Mouse (Mus musculus) myocyte (in vitro differentiated cells): ENCODE data around the gene Olfr1288.

Experiments
- CEBPB ChIP-seq: IDR thresholded peaks from 2 replicates; pipeline ENCODE4 v1.6.1; 2011; ENCODE audit warnings: mild to moderate bottlenecking, moderate library complexity; ENCODE audit not compliant: poor library complexity, insufficient read depth, severe bottlenecking
- E2F4 ChIP-seq: IDR thresholded peaks from one replicate; pipeline ENCODE4 v1.6.1; 2011; ENCODE audit warnings: mild to moderate bottlenecking, control low read depth, moderate library complexity; ENCODE audit not compliant: insufficient read depth
- MAX ChIP-seq: IDR thresholded peaks from one replicate; pipeline ENCODE4 v1.6.1; 2011; ENCODE audit warnings: low read depth, mild to moderate bottlenecking, control low read depth
- MYOD1 ChIP-seq, 3 experiments: IDR thresholded peaks; one replicate each; pipeline ENCODE4 v1.6.1; 2011; ENCODE audit warnings: control low read depth in 2 of 3, low read depth in 2 of 3, mild to moderate bottlenecking in 2 of 3, moderate library complexity in 1 of 3; ENCODE audit not compliant: insufficient read length in 2 of 3, control insufficient read depth in 1 of 3
- MYOG ChIP-seq, 3 experiments: IDR thresholded peaks; one replicate each; pipeline ENCODE4 v1.6.1; 2011; ENCODE audit warnings: control low read depth in 2 of 3, low read depth in 2 of 3, mild to moderate bottlenecking in 2 of 3; ENCODE audit not compliant: insufficient read length in 2 of 3, control insufficient read depth in 1 of 3, insufficient read depth in 1 of 3
- POLR2A ChIP-seq: IDR thresholded peaks from one replicate; pipeline ENCODE4 v1.6.1; 2011; ENCODE audit warnings: low read depth, mild to moderate bottlenecking, control low read depth, moderate library complexity; ENCODE audit not compliant: insufficient read length
- POLR2AphosphoS2 ChIP-seq: IDR thresholded peaks from one replicate; pipeline ENCODE4 v1.6.1; 2011; ENCODE audit warnings: low read depth, control low read depth; ENCODE audit not compliant: insufficient read length
- REST ChIP-seq: IDR thresholded peaks from one replicate; pipeline ENCODE4 v1.6.1; 2011; ENCODE audit warnings: mild to moderate bottlenecking, control low read depth, moderate library complexity; ENCODE audit not compliant: insufficient read depth, insufficient read length
- SRF ChIP-seq: IDR thresholded peaks from one replicate; pipeline ENCODE4 v1.6.1; 2011; ENCODE audit warnings: low read depth; ENCODE audit not compliant: control insufficient read depth, insufficient read length
- TCF12 ChIP-seq: IDR thresholded peaks from one replicate; pipeline ENCODE4 v1.6.1; 2011; ENCODE audit warnings: mild to moderate bottlenecking, control low read depth; ENCODE audit not compliant: poor library complexity, insufficient read depth, severe bottlenecking
- TCF3 ChIP-seq: IDR thresholded peaks from one replicate; pipeline ENCODE4 v1.6.1; 2011; ENCODE audit warnings: low read depth, control low read depth; ENCODE audit not compliant: insufficient read length
- USF1 ChIP-seq: IDR thresholded peaks from one replicate; pipeline ENCODE4 v1.6.1; 2011; ENCODE audit warnings: low read depth, mild to moderate bottlenecking, control low read depth, moderate library complexity

GRCm38 (mm10) chr2:111524903-111525302 lies 51.0 kb downstream of the Olfr1288 start, which contains the start of gene Olfr1293-ps:
- TF ChIP-seq POLR2A (no peak), MYOG (IDR thresholded peaks at IDR 0.05; ENCODE audit: control insufficient read depth in 1 of 3, insufficient read depth in 1 of 3, insufficient read length in 2 of 3, low read depth in 2 of 3) (no peak), CEBPB (no peak), MYOD1 (IDR thresholded peaks at IDR 0.05; ENCODE audit: control insufficient read depth in 1 of 3, insufficient read length in 2 of 3, low read depth in 2 of 3) (no peak), SRF (no peak), USF1 (no peak), TCF12 (no peak), MAX (no peak), POLR2AphosphoS2 (no peak), E2F4 (no peak), REST (no peak), TCF3 (no peak)
